Mouse (Mus musculus) fat pad, adult 2 months (tissue): Measurements from ENCODE around the gene 2310030G06Rik.

Experiments used
- DNase-seq: peaks from one replicate; pipeline ENCODE4 v3.0.0-alpha.2; 2011; ENCODE audit warnings: low read depth, low spot score; ENCODE audit errors: extremely low read depth

The 2310030G06Rik gene

DNA sequence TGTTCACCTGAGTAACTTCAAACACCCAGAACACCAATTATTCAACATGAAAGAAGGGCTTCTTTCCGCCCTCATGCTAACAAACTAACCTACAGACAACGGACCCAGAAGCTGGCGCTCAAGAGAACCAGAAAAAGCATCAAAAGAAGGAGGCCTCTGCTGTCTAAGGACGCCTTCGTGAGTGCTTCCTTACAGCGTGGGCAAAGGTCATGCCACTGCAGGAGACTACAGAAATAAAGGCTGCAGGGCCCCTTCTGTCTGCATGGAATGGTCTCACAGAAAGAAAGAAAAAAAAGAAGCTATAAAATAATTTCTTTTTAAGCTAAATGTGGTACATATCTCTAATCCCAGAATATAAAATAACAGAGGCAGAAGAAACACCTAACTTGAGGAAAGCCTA, 41.4 kb downstream of the 2310030G06Rik start:
- no peak for DNase-seq

DNA sequence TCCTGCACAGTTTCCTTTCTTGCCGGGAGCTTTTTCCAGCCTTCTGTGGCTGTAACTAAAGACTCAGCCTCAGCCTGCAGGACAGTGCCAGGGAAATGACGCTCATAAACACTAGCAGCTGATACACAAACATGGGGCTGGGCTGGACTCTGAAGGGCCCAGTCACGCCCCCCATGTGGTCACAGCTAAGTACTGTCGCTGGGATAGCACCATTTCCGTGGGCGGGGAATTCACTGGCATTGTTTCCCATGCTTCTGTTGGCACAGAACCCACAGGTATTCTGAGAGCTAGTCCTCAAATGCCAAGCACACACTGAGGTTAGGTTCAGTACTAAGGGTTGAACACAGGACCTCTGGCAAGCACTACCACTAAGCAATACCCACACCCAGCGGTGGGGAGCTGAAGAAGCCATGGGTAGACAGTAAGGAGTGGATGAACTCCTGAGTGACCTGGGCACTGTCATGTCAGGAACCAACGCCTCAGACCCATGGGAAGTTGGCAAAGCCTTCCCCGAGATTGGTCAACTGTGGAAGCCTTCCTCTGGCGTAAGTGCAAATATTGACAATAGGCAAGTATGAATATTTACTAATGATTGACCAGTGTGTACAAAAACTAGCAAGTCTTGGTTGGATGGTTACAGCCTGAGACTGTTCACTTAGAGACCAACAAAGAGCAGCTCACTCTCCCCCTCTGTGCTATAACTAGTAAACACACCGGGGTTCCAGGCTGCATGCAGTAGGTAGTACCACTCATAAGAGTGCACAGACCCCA, 45.2 kb downstream of the 2310030G06Rik start:
- no peak for DNase-seq

DNA sequence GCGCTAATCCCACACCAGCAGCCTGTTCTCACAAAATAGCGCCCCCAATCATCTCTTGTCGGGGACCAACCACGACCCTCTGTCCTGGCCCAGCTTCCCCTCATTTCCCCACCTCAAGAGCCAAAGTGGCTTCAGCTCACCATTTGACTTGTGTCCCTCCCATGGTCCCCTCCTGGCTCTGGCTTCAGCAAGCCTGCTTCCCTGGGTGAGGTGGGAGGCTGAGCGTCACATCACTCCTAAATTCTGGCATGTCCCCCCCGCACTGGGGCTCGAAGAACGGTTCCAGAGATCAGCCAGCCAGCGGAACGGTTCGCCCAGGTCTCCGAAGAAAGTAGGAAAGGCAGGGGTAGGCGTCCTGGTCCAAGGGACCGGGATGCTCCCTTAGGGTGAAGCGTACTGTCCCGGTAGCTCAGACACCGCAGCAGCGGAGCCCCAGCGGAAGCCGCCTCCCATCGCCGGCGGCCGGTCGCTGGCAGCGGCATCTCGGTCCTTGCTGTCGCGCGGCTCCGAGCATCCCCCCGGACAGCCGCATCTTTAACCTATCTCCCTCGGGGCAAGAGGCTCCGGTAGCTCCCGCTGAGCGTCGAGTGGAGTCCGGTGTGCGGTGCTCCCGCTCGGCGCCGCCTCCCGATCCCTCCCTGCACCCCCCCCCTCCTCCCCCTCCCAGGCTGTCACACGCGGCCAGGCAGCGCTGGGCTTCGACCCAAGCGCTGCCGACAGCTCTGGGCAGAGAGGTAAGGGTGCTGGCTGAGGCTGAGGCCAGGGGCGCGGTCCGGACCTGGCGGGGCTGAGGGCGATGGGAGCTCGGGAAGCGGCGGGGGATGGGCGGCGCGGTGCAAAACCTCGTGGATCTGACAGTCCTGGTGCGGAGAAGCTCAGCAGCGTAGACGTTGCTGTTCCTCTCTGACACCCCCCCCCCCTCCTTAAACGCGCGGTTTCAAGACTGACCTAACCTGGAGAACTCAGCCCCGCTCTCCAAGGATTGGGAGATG, 47.6 kb downstream of the 2310030G06Rik start:
- DNase-seq: no peak

DNA sequence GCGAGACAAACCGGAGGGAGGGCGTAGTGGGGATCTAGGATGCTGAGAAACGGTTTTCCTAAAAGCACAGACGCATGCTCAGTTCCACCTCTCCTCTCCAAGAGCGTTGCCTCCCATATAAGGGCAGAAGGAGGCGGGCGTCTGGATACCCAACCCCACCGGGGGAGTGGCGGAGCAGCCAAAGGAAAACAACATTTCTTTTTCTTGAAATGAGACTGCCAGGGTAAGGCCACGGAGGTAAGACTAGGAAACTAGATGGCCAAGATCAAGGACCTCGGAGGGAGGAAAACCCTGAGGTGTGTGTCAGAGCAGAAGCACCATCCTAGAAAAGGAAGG, 48.7 kb downstream of the 2310030G06Rik start:
- no peak for DNase-seq

DNA sequence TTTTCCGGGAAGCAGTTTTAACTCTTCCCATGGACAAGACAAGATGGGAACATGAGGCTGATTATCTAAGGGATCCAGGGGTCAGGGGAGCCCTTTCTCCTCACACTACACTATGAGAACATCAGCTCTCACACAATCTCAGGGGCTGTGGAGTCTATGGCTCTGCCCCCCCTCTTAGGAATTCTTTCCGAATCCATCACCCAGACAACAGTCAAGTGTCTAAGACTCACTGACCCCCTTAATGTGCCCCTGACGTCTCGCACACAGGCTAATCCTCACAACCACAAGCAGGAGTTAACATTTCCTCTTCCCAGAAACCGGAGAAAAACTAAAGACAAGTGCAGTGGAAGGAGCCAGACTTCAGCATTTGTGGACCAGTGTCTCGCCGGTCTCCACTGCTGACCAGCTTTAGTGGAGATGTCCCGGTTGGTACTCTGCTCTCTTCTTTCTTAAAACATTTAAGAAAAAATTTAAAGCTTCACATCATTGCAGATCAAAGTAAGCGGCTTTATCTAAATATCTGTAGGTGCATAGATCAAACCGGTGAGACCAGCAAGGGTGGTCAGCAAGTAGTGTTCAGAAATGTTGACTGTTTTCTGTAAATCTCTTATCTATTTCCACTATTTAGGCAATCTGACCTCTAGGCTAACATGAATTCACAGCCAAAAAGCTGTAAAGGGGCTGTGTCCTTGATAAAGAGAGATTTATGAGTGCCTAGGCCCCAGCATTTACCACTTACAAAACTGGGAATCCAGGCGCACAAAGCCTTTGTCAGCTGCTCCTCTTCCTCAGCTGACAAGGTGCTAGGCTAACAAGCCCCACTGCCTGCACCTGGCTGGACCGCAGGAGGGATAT, 49.3 kb downstream of the 2310030G06Rik start:
- DNase-seq: no peak

DNA sequence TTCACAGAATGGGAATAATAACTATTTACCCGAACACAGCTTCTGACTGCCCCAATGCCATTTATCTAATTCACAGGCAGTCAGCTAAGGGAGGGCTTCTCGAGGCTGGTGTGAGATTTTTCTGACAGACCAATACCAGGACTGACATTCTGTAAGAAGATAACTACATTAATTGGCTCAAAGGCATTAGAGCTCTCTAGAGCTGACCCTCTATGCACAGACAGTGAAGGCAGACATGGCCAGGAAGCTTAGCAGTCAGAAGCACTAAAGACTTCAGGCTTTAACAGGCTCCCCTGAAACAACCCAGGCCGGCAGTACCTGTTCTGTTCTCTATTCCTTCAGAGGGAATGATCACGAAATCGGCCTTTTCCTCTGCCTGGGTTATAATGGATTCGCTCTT, 51.2 kb downstream of the 2310030G06Rik start:
- DNase-seq: no peak

DNA sequence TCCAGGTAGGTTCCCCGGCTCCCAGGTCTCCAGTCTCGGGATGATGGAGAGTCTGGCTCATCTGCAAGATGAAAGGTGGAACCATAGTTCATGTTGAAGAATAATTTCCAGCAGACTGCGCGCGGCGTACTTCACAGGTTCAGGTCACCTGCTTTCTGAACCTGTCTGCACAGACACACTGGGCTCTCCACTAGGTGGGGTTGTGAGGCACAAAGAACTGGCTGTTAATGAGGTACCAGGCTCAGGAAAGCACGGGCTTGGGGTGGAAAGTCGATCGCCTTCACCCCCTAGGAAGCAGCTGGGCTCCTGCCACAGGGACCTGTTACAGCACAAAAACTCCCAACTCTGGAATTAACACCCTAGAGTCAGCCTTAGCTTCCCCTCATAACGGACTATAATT, 52.7 kb downstream of the 2310030G06Rik start:
- DNase-seq: no peak

DNA sequence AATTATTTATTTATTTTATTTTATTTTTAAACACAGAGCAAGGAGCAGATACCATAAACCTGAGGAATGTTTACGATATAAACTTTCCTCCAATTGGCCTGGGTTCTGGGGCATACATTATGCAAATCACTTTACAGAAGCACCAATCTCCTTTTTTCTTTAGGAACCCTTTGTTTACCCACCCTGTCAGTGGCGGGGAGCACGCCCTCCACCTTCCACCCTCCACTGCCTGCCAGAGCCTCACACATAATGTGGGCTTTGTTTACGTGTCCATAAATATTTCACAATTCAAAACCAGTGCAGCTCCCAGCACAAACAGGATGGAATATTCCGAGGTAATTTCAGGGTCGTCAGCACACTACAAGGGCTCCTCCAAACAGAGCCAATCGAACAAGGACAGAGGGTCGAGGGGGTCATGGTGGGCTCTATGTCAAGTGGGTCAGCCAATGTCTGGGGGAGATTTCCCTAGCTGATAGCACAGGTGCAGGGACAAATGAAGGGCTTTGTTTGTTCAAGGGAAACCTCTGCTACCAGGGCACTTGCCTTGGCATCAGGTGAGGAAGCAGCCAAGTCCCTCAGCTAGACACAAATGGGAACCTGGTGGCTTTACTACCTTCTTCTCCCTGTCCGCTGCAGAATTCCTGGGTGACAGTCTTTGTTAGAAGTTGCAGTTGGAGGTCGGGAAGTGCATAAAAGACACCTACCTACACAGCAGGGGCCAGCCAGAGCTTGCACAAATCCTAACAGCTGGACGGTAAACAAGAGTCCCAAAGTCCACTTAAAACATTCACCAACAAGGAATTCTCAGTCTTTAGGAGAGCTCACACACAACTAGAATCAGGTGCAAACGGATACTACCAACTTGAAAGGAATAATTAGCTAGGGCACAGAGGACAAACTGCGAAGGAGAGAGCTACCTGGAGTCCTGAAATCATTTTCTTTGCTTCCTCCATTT, 53.4 kb downstream of the 2310030G06Rik start:
- no peak for DNase-seq
